Mouse (Mus musculus) brain, embryonic 14.5 days (tissue): ENCODE results near the gene Rcvrn.

Experiments
- CTCF ChIP-seq: fragments of 200-500 bp; IDR thresholded peaks from 2 replicates; pipeline ENCODE4 v1.5.1; 2012; ENCODE audit warnings: inconsistent platforms, mild to moderate bottlenecking, moderate library complexity, borderline replicate concordance; ENCODE audit not compliant: insufficient read depth, insufficient read length; ENCODE audit errors: extremely low read depth
- POLR2A ChIP-seq: fragments of 200-500 bp; IDR thresholded peaks from 2 replicates; pipeline ENCODE4 v1.6.1; 2012; ENCODE audit warnings: mild to moderate bottlenecking, inconsistent platforms, borderline replicate concordance; ENCODE audit not compliant: poor library complexity, insufficient read depth, insufficient read length, severe bottlenecking; ENCODE audit errors: extremely low read depth

DNA sequence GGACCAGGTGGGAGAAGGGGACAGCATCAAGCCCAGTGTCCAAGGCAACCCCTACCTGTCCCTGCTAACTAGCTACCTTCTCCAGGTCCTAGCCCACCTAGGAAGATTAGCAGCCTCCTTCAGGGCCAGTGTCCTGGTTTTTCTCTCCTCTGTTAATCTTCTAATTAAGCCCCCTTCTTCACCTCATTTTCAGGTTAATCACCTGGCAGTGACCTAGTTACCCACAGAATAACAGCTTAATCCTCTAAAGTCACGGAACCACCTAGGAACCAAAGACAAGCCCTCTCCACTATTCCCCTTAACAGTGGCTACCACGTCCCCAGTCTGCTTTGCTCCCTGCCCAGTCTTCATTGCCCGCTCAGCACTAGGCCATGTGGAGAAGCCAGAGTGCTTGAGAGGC is 13.3 kb upstream of the Rcvrn start:
- no peak for TF ChIP-seq POLR2A
- no peak for TF ChIP-seq CTCF
